Mouse (Mus musculus) heart, embryonic 16.5 days (tissue): ENCODE data around the gene Fbxl19. TPM values are rescaled to one million over a fixed set of nuclear protein-coding genes. Genes with fewer than 3 reads are reported as not detected.
A peak's percentile ranks its signal among the peaks of the same experiment; 100 is the strongest.

Experiments
- ATAC-seq: fragments of 200-750 bp; cut with Nextera tagmentation; replicated peaks from 2 replicates; pipeline ENCODE4 v1.8.0; 2017; ENCODE audit warnings: moderate number of reproducible peaks; ENCODE audit not compliant: insufficient read depth, low FRiP score; ENCODE audit errors: extremely low read depth
- H3K27ac ChIP-seq: fragments of 300-500 bp; sonication (generic); 2 replicates; pipeline ENCODE4 v1.5.1; 2014; ENCODE audit warnings: mild to moderate bottlenecking, low read length, control low read depth, moderate library complexity
- H3K27me3 ChIP-seq: fragments of 300-500 bp; sonication (generic); 2 replicates; pipeline ENCODE4 v1.6.1; 2014; ENCODE audit warnings: low read length, mixed read lengths; ENCODE audit not compliant: control insufficient read depth, insufficient read depth
- H3K36me3 ChIP-seq: fragments of 300-500 bp; sonication (generic); 2 replicates; pipeline ENCODE4 v1.6.1; 2014; ENCODE audit not compliant: control insufficient read depth, insufficient read depth
- H3K4me1 ChIP-seq: fragments of 300-500 bp; sonication (generic); 2 replicates; pipeline ENCODE4 v1.6.1; 2014; ENCODE audit warnings: low read length, mixed read lengths; ENCODE audit not compliant: control insufficient read depth, insufficient read depth
- H3K4me2 ChIP-seq: fragments of 300-500 bp; sonication (generic); 2 replicates; pipeline ENCODE4 v1.6.1; 2014; ENCODE audit warnings: low read depth, mild to moderate bottlenecking, control low read depth, low read length
- H3K4me3 ChIP-seq: fragments of 300-500 bp; sonication (generic); 2 replicates; pipeline ENCODE4 v1.5.1; 2014; ENCODE audit warnings: mild to moderate bottlenecking, control low read depth, low read length
- H3K9ac ChIP-seq: fragments of 300-500 bp; sonication (generic); 2 replicates; pipeline ENCODE4 v1.6.1; 2014; ENCODE audit warnings: low read length, control low read depth
- H3K9me3 ChIP-seq: fragments of 300-500 bp; sonication (generic); replicated peaks from 2 replicates; pipeline ENCODE4 v1.6.1; 2016; ENCODE audit warnings: low read length; ENCODE audit not compliant: control insufficient read depth
- WGBS: fragments of 180-500 bp; shearing (Covaris S2); extraction: QIAGEN DNeasy Blood & Tissue Kit; methylation state at CpG from one replicate; pipeline ENCODE4 v1.1.7; 2014; 5-methylcytosine and 5-hydroxymethylcytosine counted together
- polyA plus RNA-seq: library from polyadenylated mRNA; unstranded; fragments of >200 nt; fragmentation: Nextera tagmentation; extraction: Ambion mirVana; gene quantifications from 2 replicates; pipeline ENCODE4 v1.2.1, GENCODE M21; 2015

Gene Fbxl19
- polyA plus RNA-seq, 1 experiment from 2014 or later, result 1.3 TPM

- peak within 1 kb of the TSS; percentile 98 for H3K27ac ChIP-seq
- peaks cover 18% of the 10 kb centered on the region for H3K36me3 ChIP-seq
- peak within 1 kb of the TSS; percentile 93 for H3K9ac ChIP-seq
- WGBS, result 1% methylated on average over 88 of the region's 90 CpGs
- ATAC-seq, result peak; percentile 85
- peaks cover 29% of the 10 kb centered on the region for H3K4me1 ChIP-seq
- peak within 1 kb of the TSS; percentile 84 for H3K4me2 ChIP-seq
- H3K27me3 ChIP-seq, result no peaks in the 10 kb centered on the region
- peak within 1 kb of the TSS; percentile 82 for H3K4me3 ChIP-seq
- no peaks in the 10 kb centered on the region for H3K9me3 ChIP-seq
These were observed 35.9 kb upstream of the Fbxl19 start, which contains the start of gene Bcl7c for GRCm38 (mm10) chr7:127708207-127709078. Gene Bcl7c, minus strand, starts transcription at chr7:127708933.

DNA sequence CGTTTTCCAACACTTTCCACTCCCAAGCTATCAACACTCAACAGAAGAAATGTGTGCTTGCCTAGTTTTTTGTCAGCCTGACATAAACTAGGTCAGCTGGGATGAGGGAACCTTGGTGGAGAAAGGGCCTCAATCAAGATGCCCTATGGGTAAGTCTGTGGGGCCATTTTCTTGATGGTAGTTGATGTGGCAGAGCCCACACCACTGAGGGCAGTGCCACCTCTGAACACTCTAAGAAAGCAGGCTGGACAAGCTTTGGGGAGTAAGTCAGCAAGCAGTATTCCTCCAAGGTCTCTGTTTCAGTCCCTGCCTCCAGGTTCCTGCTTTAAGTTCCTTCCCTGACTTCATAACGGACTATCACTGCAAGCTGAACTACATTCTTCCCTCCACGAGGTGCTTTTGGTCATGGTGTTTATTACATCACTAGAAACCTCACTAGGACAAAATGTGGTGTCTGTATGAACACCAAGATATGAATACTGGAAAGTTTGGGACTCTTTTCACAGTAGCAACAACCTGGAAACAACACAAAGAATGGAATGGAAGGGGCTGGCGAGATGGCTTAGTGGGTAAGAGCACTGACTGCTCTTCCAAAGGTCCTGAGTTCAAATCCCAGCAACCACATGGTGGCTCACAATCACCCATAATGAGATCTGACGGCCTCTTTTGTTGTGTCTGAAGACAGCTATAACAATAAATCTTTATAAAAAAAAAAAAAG, 34.9 kb upstream of the Fbxl19 start:
- Histone ChIP-seq H3K4me2 (peak overlapping the region; percentile 84), H3K27ac (peak overlapping the region; percentile 98), H3K27me3 (no peaks in the 10 kb centered on the region), H3K9ac (peak overlapping the region; percentile 93), H3K4me1 (peaks cover 29% of the 10 kb centered on the region), H3K4me3 (peak overlapping the region; percentile 82), H3K36me3 (peaks cover 11% of the 10 kb centered on the region; the same call in 1 of the 2 replicates), H3K9me3 (no peaks in the 10 kb centered on the region)
- 62% methylated on average over 5 of the region's 5 CpGs for WGBS
- ATAC-seq, result no peak

DNA sequence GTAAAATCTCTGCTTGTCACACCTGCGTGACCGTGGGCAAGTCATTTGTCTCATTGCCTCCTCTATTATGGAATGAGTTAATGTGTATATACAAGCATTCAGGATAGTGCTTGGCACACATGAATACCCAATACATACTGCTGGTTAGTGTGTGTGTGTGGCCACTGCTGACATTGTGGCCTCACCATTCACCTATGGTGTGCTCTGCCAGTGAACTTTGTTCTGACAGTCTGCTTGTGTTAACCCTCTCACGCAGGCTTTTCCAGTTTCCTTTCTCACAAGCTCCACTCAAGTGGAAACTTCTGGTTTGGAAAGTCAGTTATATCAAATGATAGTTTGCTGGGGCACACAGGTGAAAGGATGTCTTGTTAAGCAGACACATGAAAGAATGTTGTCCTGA, 33.3 kb upstream of the Fbxl19 start:
- no peak overlapping the region for H3K9ac ChIP-seq
- no peaks in the 10 kb centered on the region for H3K9me3 ChIP-seq
- H3K36me3 ChIP-seq, result peaks cover 3% of the 10 kb centered on the region; the same call in 1 of the 2 replicates
- ATAC-seq, result no peak
- WGBS, result 83% methylated on average over 3 of the region's 3 CpGs
- H3K4me2 ChIP-seq, result no peak overlapping the region
- H3K4me1 ChIP-seq, result peaks cover 29% of the 10 kb centered on the region
- no peak overlapping the region for H3K4me3 ChIP-seq
- H3K27ac ChIP-seq, result no peak overlapping the region
- H3K27me3 ChIP-seq, result no peaks in the 10 kb centered on the region

- Histone ChIP-seq H3K4me1 (peaks cover 29% of the 10 kb centered on the region), H3K4me2 (no peak overlapping the region), H3K36me3 (no peaks in the 10 kb centered on the region; the same call in 1 of the 2 replicates), H3K9ac (no peak overlapping the region), H3K27me3 (no peaks in the 10 kb centered on the region), H3K4me3 (no peak overlapping the region), H3K27ac (peak overlapping the region; percentile 13; the same call in 1 of the 2 replicates), H3K9me3 (no peaks in the 10 kb centered on the region)
- 69% methylated on average over 3 of the region's 3 CpGs for WGBS
- no peak for ATAC-seq
These were observed 32.9 kb upstream of the Fbxl19 start for GRCm38 (mm10) chr7:127711456-127711855.

GRCm38 (mm10) chr7:127712461-127713385, 31.6 kb upstream of the Fbxl19 start, which contains the start of gene Ctf1:
Gene Ctf1, plus strand, starts transcription at chr7:127712736.
- Histone ChIP-seq H3K4me2 (peak within 1 kb of the TSS; percentile 78), H3K4me1 (peaks cover 22% of the 10 kb centered on the region), H3K9me3 (no peaks in the 10 kb centered on the region), H3K9ac (peak within 1 kb of the TSS; percentile 75), H3K27me3 (no peaks in the 10 kb centered on the region), H3K27ac (peak within 1 kb of the TSS; percentile 90), H3K36me3 (no peaks in the 10 kb centered on the region), H3K4me3 (peak within 1 kb of the TSS; percentile 49)
- ATAC-seq, result peak; percentile 34
- 5% methylated on average over 28 of the region's 28 CpGs for WGBS

- no peak for ATAC-seq
- Histone ChIP-seq H3K4me3 (no peak overlapping the region), H3K4me1 (peaks cover 14% of the 10 kb centered on the region), H3K27ac (no peak overlapping the region), H3K9ac (no peak overlapping the region), H3K36me3 (no peaks in the 10 kb centered on the region), H3K27me3 (no peaks in the 10 kb centered on the region), H3K9me3 (no peaks in the 10 kb centered on the region), H3K4me2 (no peak overlapping the region)
- 78% methylated on average over 4 of the region's 4 CpGs for WGBS
These were observed 29.5 kb upstream of the Fbxl19 start for GRCm38 (mm10) chr7:127714816-127715215.

GRCm38 (mm10) chr7:127716992-127717391, 27.4 kb upstream of the Fbxl19 start:
- ATAC-seq, result peak; percentile 60
- H3K36me3 ChIP-seq, result no peaks in the 10 kb centered on the region
- 4% methylated on average over 40 of the region's 41 CpGs for whole genome bisulfite sequencing
- peak overlapping the region; percentile 39 for H3K4me3 ChIP-seq
- no peaks in the 10 kb centered on the region for H3K9me3 ChIP-seq
- H3K4me1 ChIP-seq, result peaks cover 12% of the 10 kb centered on the region
- H3K27me3 ChIP-seq, result no peaks in the 10 kb centered on the region
- peak overlapping the region; percentile 65 for H3K4me2 ChIP-seq
- no peak overlapping the region for H3K27ac ChIP-seq
- H3K9ac ChIP-seq, result peak overlapping the region; percentile 56

GRCm38 (mm10) chr7:127718339-127718738, 26.0 kb upstream of the Fbxl19 start:
- Histone ChIP-seq H3K9me3 (no peaks in the 10 kb centered on the region), H3K27me3 (no peaks in the 10 kb centered on the region), H3K27ac (no peak overlapping the region), H3K36me3 (no peaks in the 10 kb centered on the region), H3K9ac (no peak overlapping the region), H3K4me3 (no peak overlapping the region), H3K4me1 (peaks cover 2% of the 10 kb centered on the region; the same call in 1 of the 2 replicates), H3K4me2 (no peak overlapping the region)
- WGBS, result 88% methylated on average over 6 of the region's 6 CpGs
- ATAC-seq, result no peak
